Mouse (Mus musculus) adipocyte (in vitro differentiated cells): ENCODE results near the gene Ndst2.
A peak's percentile ranks its signal among the peaks of the same experiment; 100 is the strongest.

ENCODE experiments used
- DNase-seq: peaks from one replicate; pipeline ENCODE4 v3.0.0-alpha.2; 2016; ENCODE audit warnings: low spot score

Gene Ndst2

DNA sequence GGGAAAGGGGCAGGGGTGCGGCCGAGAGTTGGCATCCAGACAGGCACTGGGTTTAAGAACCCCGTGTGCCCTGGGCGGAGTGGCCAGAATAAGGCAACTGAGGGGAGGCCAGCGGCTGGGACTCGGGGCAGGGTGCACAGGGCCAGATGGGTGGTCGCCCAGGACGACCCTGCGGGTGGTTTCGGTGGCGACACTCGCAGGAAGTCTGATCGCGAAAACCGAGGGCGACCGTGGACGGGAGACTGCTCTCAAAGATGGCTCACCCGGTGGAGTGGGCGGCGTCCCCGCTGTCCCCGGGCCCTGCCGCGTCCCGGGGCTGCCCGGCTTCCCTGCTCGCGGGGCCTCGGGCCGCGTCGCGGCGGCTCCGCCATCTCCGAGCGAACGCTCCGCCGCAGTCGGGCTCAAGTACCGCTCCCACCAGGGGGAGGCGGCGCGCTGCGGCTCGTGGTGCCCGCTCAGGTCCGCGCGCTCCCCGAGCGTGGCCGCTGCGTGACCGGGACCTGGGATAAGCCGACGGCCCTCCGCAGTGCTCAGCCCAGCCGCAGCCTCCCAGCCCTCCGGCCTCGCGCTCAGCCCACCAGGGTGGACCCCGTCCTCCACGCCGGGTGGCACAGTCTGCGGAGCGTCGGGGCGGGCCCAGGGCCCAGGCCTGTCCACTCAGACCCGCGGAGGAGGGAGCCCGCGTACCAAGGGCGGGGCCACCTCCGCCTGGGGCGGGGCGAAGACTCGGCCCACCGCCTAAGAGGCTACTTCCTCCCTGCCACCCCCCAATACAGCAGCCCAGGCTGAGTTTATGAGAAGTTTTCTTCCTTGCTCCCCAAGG, at the start of gene Ndst2:
TSS of gene Ndst2 (minus strand) at position 611 of the 823 bp plus-strand sequence.
- peak; percentile 75 for DNase-seq

- no peak for DNase-seq
Observed at GRCm38 (mm10) chr14:20783526-20783925, 49.2 kb upstream of the Ndst2 start.

DNA sequence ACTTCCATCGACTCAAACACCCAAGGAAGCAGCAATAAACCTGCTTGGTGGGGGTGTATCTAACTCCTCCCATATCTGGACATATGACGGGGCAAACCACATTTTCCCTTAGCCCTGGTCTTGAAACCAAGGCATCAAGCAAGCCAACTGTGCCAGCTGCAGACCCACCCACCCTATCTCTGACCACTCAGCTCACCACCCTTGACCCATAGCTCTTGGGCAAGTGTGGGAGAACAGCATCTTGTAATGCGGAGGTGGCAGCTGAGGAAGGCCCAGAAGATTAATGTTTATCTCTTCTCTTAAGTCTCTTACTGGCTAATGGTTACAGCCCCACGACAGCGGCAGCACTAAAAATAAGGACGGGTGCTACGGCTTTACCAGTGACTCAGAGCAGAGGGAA, 48.5 kb upstream of the Ndst2 start:
- no peak for DNase-seq

DNA sequence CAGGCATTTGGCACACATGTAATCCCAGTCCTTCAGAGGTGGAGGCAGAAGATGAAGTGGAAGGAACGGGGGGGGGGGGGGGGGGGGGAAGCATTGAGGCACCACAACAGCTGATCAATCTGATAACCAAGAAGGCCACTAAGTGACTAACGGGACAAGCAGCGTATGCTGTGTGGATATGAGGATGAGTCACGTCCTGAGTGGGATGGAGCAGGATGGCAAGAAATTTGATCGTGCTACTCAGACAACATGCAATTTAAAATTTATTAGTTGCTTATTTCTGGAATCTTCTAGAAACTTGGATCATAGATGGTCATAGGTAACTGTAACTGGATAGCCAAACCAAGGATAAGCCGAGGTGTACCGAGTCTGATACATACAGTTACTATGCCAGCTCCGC, 45.9 kb upstream of the Ndst2 start:
- no peak for DNase-seq

DNA sequence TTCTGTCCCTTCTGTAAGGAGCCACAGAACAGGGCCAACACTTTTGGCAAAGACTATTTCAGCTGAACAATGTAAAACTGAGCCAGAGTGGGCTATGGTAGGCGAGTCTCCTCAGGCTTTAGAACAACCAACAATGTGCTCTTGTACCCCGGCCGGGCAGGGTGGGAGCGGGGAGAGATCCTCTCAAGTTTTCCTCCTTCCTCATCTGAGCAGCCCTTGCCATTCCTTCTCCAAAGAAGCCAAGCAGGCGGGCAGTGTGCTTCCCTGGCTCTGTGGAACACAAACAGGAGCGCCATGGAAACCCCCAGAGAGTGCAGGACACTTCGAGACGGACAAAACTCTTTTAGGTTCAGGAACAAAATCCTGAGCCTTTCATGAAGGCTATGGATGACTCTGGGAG, 44.1 kb upstream of the Ndst2 start:
- no peak for DNase-seq

DNA sequence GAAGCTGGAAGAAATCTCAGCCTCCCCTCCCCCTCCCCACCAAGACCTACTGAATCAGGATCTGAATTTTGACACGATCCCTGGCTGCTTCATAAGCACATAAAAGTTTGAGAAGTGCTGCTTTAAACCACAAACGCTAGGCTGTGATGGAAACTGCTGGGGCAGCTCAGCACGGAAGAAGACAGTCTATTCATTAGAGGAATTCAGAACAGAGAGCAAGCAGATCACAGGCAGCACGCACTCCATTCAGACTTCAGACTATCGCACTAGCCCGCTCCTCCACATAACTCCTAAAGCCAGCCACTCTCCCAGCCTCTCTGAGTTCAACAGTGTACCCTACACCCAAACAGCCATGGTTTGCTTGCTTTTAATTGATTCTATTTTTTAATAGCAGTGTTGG, 41.3 kb upstream of the Ndst2 start:
- no peak for DNase-seq

- DNase-seq, result no peak
Observed at GRCm38 (mm10) chr14:20773410-20773809, 39.0 kb upstream of the Ndst2 start.

GRCm38 (mm10) chr14:20772808-20773207, 38.4 kb upstream of the Ndst2 start:
- DNase-seq, result no peak

DNA sequence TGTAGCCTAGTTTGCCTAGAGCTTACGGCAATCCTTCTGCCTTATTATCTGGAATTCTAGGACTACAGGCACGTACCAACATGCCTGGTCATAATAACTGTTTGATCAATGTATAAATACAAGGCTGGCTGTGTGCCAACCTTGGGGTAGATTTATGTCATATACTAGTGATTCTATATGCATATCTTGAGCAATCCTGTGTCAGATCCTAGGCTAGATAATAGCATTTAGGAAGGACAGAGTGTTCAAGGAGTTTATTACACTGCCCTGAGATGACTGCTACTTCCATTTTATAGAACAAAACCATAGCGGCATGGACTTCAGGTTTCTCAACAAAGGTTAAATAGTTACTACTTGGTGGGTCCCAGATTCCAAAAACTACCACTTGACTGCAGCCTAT, 37.6 kb upstream of the Ndst2 start:
- no peak for DNase-seq

DNA sequence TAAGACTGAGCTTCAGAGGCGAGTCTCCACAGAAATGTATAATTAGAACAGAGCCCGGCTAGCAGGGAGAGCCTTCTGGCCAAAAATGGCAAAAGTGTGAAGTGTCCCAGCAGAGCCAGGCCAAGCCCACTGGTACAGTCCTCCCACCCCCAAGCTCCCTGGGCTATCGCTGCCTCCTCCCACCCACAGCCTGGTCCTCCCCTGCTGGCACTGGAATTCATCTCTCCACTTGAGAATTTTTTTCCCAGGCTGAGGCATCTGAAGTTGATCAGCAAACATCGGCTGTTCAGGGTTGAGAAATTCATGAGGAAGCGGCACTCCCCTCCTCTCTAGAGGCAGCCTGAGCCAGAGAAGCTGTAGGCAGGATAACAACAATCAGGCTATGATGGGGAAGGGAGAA, 34.2 kb upstream of the Ndst2 start:
- DNase-seq, result peak; percentile 69

DNA sequence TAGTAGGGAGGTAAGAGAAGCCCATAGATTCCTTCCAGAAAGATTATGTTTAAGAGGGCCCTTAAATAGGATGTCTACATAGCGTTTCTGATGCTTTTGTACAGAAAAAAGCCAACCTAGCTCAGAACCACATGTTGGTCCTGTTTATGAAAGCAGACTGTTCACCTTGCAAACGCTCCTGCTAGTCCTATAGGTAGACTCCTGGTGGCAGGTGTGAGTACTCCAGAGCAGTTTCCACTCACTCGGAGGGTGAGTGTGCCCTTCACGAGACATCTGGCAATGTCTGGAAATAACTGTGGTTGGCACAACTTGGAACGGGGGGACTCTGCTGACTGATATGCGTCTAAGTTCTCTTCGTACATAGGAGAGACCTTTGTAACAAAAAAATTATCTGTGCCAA, 33.6 kb upstream of the Ndst2 start:
- DNase-seq, result no peak

DNA sequence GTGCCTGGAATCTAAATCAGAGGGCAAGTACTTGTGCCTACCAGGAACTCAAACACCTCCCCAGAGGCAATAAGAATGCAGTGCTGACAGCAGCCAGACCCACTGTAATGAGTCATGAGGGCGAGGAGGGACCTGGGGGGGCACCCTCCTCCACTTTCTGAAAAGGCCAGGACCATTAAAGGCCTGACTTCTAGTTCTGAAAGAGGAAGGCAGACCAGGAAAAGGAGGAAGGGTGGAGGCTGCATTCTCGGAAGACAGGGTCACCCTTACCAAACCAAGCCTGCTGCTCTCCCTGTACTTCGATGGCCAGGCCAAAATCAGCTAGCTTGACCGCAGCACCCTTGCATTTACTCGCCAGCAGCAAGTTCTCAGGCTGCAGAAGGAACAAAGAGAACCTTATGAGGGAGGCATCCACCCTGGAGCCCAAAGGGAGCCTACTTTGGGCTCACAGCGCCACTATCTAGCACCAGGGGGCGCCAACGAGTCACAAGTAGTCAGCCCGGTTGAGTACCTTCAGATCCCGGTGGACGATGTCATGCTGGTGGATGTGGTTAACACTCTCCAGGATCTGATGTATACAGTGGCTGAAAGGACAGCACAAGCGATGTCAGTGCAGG, 31.4 kb upstream of the Ndst2 start:
- peak; percentile 80 for DNase-seq

- no peak for DNase-seq
Observed at GRCm38 (mm10) chr14:20764942-20765341, 30.6 kb upstream of the Ndst2 start.

- no peak for DNase-seq
Observed at GRCm38 (mm10) chr14:20758768-20759435, 24.5 kb upstream of the Ndst2 start.

DNA sequence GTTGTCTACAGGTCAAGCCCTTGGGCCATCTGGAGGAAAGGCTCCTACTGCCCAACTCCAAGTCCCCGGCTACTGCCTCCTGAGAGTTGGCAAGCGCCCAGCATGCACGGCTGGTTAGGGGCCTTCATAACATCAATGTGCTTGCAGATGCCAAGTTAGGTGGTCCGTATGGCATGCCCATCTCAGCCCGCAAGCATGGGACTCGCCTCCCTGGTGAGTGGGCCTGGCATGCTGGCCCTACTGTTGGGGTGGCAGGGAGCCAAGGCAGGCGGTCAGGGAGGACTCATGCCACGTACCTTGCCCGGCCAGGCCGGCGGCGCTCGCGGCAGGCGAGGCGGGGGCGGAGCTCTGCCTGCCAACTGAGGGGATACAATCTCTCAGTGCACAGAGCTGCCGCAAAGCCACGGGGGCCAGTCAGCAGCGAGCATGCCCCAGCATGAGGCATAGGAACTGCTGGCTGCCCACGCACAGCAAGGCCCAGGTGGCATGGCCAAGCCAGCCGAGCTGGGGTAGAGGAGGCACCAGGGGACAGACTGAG, 23.1 kb upstream of the Ndst2 start:
- DNase-seq, result no peak

DNA sequence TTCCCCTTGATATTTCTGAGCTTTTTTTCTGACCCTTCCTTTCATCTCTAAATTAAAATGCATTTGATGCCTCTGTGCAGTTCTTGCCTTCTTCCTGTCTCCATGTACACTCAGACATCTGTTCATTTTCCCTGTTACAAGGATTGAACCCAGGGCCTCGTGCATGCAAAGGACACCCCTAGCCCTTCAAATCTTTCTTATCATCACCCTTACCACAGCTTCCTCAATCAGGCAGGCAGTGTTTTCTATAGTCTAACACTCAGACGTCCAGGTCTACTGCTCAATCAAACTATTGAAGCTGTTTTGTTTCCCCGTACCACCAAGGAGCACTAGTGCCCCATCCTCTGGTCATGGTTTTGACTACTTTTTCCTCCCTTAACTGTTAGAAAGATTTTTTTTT, 19.4 kb upstream of the Ndst2 start:
- no peak for DNase-seq

DNA sequence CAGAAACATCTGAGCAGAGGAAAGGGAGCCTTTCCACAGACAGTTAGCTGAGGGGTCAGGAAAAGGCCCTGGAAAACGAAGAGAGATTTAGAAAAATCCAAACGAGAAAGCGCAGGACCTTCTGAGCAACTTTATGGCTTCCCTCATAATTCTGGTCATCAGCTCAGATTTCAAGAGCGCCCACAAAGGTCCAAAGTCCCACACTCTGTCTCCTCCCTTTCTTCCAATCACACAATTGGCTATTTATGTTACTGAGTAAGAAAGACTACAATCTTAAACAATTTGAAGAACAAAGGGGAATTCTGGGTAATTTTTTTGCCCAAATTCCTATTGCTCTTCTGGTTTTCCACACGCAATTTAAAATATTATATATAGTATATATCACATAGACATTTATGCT, 16.1 kb upstream of the Ndst2 start:
- DNase-seq, result no peak

- DNase-seq, result no peak
Observed at GRCm38 (mm10) chr14:20749494-20750051, 15.2 kb upstream of the Ndst2 start.

GRCm38 (mm10) chr14:20748388-20748787, 14.0 kb upstream of the Ndst2 start:
- DNase-seq, result no peak

- DNase-seq, result no peak
Observed at GRCm38 (mm10) chr14:20746935-20747334, 12.6 kb upstream of the Ndst2 start.

GRCm38 (mm10) chr14:20743614-20744013, 9.3 kb upstream of the Ndst2 start:
- no peak for DNase-seq

GRCm38 (mm10) chr14:20741301-20741700, 6.9 kb upstream of the Ndst2 start:
- DNase-seq, result no peak

GRCm38 (mm10) chr14:20738511-20738910, 4.1 kb upstream of the Ndst2 start:
- DNase-seq, result no peak
